Mouse (Mus musculus): ENCODE data around the gene Mobp. TPM values are rescaled to one million over a fixed set of nuclear protein-coding genes. Genes with fewer than 3 reads are reported as not detected.
A peak's percentile ranks its signal among the peaks of the same experiment; 100 is the strongest.

Mobp gene
- polyA plus RNA-seq, 1 experiment from 2014 or later: 0.17 TPM

GRCm38 (mm10) chr9:120158047-120158446, 8.5 kb downstream of the Mobp start:
- Histone ChIP-seq H3K27me3 (replicated peaks; ENCODE audit: control insufficient read depth, insufficient read depth, low read length) (no peaks in the 10 kb centered on the region), H3K36me3 (ENCODE audit: control insufficient read depth, insufficient read depth, low read length) (no peaks in the 10 kb centered on the region), H3K27ac (ENCODE audit: low read depth, low read length) (no peak overlapping the region), H3K9me3 (replicated peaks; ENCODE audit: control insufficient read depth, low read length) (no peaks in the 10 kb centered on the region), H3K9ac (ENCODE audit: low read length) (no peak overlapping the region), H3K4me3 (ENCODE audit: low read depth, low read length) (no peak overlapping the region), H3K4me1 (ENCODE audit: control insufficient read depth, insufficient read depth, low read length) (no peaks in the 10 kb centered on the region), H3K4me2 (ENCODE audit: low read length) (no peak overlapping the region)
- ATAC-seq (no peak), DNase-seq (ENCODE audit: low spot score) (no peak)
- 47% methylated on average over 4 of the region's 4 CpGs for WGBS

- Histone ChIP-seq H3K4me1 (ENCODE audit: control insufficient read depth, insufficient read depth, low read length) (no peaks in the 10 kb centered on the region), H3K4me2 (ENCODE audit: low read length) (no peak overlapping the region), H3K9ac (ENCODE audit: low read length) (no peak overlapping the region), H3K27ac (ENCODE audit: low read depth, low read length) (no peak overlapping the region), H3K27me3 (replicated peaks; ENCODE audit: control insufficient read depth, insufficient read depth, low read length) (no peaks in the 10 kb centered on the region), H3K9me3 (replicated peaks; ENCODE audit: control insufficient read depth, low read length) (no peaks in the 10 kb centered on the region), H3K36me3 (ENCODE audit: control insufficient read depth, insufficient read depth, low read length) (no peaks in the 10 kb centered on the region), H3K4me3 (ENCODE audit: low read depth, low read length) (no peak overlapping the region)
- WGBS: 79% methylated on average over 16 of the region's 16 CpGs
- ATAC-seq (no peak), DNase-seq (ENCODE audit: low spot score) (peak; percentile 17)
Measured at GRCm38 (mm10) chr9:120163862-120164261, 14.4 kb downstream of the Mobp start.

GRCm38 (mm10) chr9:120167826-120168225, 18.3 kb downstream of the Mobp start:
- Histone ChIP-seq H3K9me3 (replicated peaks; ENCODE audit: control insufficient read depth, low read length) (no peaks in the 10 kb centered on the region), H3K9ac (ENCODE audit: low read length) (no peak overlapping the region), H3K27me3 (replicated peaks; ENCODE audit: control insufficient read depth, insufficient read depth, low read length) (no peaks in the 10 kb centered on the region), H3K4me1 (ENCODE audit: control insufficient read depth, insufficient read depth, low read length) (no peaks in the 10 kb centered on the region), H3K4me2 (ENCODE audit: low read length) (no peak overlapping the region), H3K36me3 (ENCODE audit: control insufficient read depth, insufficient read depth, low read length) (no peaks in the 10 kb centered on the region), H3K4me3 (ENCODE audit: low read depth, low read length) (no peak overlapping the region), H3K27ac (ENCODE audit: low read depth, low read length) (no peak overlapping the region)
- 76% methylated on average over 11 of the region's 11 CpGs for WGBS
- ATAC-seq (no peak), DNase-seq (ENCODE audit: low spot score) (no peak)

GRCm38 (mm10) chr9:120171295-120171694, 21.8 kb downstream of the Mobp start:
- Histone ChIP-seq H3K4me2 (ENCODE audit: low read length) (no peak overlapping the region), H3K36me3 (ENCODE audit: control insufficient read depth, insufficient read depth, low read length) (no peaks in the 10 kb centered on the region), H3K9ac (ENCODE audit: low read length) (no peak overlapping the region), H3K9me3 (replicated peaks; ENCODE audit: control insufficient read depth, low read length) (no peaks in the 10 kb centered on the region), H3K27me3 (replicated peaks; ENCODE audit: control insufficient read depth, insufficient read depth, low read length) (no peaks in the 10 kb centered on the region), H3K27ac (ENCODE audit: low read depth, low read length) (no peak overlapping the region), H3K4me3 (ENCODE audit: low read depth, low read length) (no peak overlapping the region), H3K4me1 (ENCODE audit: control insufficient read depth, insufficient read depth, low read length) (no peaks in the 10 kb centered on the region)
- no peak for ATAC-seq
- 47% methylated on average over 5 of the region's 5 CpGs for WGBS
- DNase-seq (ENCODE audit: low spot score): peak; percentile 66

GRCm38 (mm10) chr9:120174436-120175137, 25.1 kb downstream of the Mobp start:
- 84% methylated on average over 18 of the region's 18 CpGs for WGBS
- no peak for ATAC-seq

GRCm38 (mm10) chr9:120178813-120179212, 29.3 kb downstream of the Mobp start:
- no peak for DNase-seq (ENCODE audit: low spot score)
- 87% methylated on average over 10 of the region's 10 CpGs for WGBS

More at GRCm38 (mm10) chr9:120174436-120175137, 25.1 kb downstream of the Mobp start:
- Histone ChIP-seq H3K36me3 (ENCODE audit: control insufficient read depth, insufficient read depth, low read length) (no peaks in the 10 kb centered on the region), H3K9me3 (replicated peaks; ENCODE audit: control insufficient read depth, low read length) (no peaks in the 10 kb centered on the region), H3K4me3 (ENCODE audit: low read depth, low read length) (no peak overlapping the region), H3K27ac (ENCODE audit: low read depth, low read length) (no peak overlapping the region), H3K9ac (ENCODE audit: low read length) (no peak overlapping the region), H3K4me1 (ENCODE audit: control insufficient read depth, insufficient read depth, low read length) (no peaks in the 10 kb centered on the region), H3K4me2 (ENCODE audit: low read length) (no peak overlapping the region), H3K27me3 (replicated peaks; ENCODE audit: control insufficient read depth, insufficient read depth, low read length) (no peaks in the 10 kb centered on the region)
- DNase-seq (ENCODE audit: low spot score): no peak

GRCm38 (mm10) chr9:120184499-120184898, 35.0 kb downstream of the Mobp start:
- Histone ChIP-seq H3K9me3 (replicated peaks; ENCODE audit: control insufficient read depth, low read length) (no peaks in the 10 kb centered on the region), H3K4me3 (ENCODE audit: low read depth, low read length) (no peak overlapping the region), H3K27ac (ENCODE audit: low read depth, low read length) (no peak overlapping the region), H3K4me2 (ENCODE audit: low read length) (0 out of 2 replicates have a peak overlapping the region, but pooled peaks have one; percentile 5), H3K36me3 (ENCODE audit: control insufficient read depth, insufficient read depth, low read length) (no peaks in the 10 kb centered on the region), H3K27me3 (replicated peaks; ENCODE audit: control insufficient read depth, insufficient read depth, low read length) (no peaks in the 10 kb centered on the region), H3K9ac (ENCODE audit: low read length) (no peak overlapping the region), H3K4me1 (ENCODE audit: control insufficient read depth, insufficient read depth, low read length) (no peaks in the 10 kb centered on the region)
- no peak for ATAC-seq
- DNase-seq (ENCODE audit: low spot score): peak; percentile 82
- WGBS: 40% methylated on average over 13 of the region's 13 CpGs

More at GRCm38 (mm10) chr9:120178813-120179212, 29.3 kb downstream of the Mobp start:
- H3K9ac ChIP-seq (ENCODE audit: low read length): no peak overlapping the region
- H3K27me3 ChIP-seq (replicated peaks; ENCODE audit: control insufficient read depth, insufficient read depth, low read length): no peaks in the 10 kb centered on the region
- H3K27ac ChIP-seq (ENCODE audit: low read depth, low read length): no peak overlapping the region
- no peak overlapping the region for H3K4me2 ChIP-seq (ENCODE audit: low read length)
- no peaks in the 10 kb centered on the region for H3K9me3 ChIP-seq (replicated peaks; ENCODE audit: control insufficient read depth, low read length)
- no peaks in the 10 kb centered on the region for H3K36me3 ChIP-seq (ENCODE audit: control insufficient read depth, insufficient read depth, low read length)
- ATAC-seq: no peak
- H3K4me1 ChIP-seq (ENCODE audit: control insufficient read depth, insufficient read depth, low read length): no peaks in the 10 kb centered on the region
- no peak overlapping the region for H3K4me3 ChIP-seq (ENCODE audit: low read depth, low read length)

GRCm38 (mm10) chr9:120186856-120187255, 37.3 kb downstream of the Mobp start:
- ATAC-seq (no peak), DNase-seq (ENCODE audit: low spot score) (no peak)
- Histone ChIP-seq H3K27ac (ENCODE audit: low read depth, low read length) (no peak overlapping the region), H3K4me1 (ENCODE audit: control insufficient read depth, insufficient read depth, low read length) (no peaks in the 10 kb centered on the region), H3K36me3 (ENCODE audit: control insufficient read depth, insufficient read depth, low read length) (no peaks in the 10 kb centered on the region), H3K4me3 (ENCODE audit: low read depth, low read length) (no peak overlapping the region), H3K9me3 (replicated peaks; ENCODE audit: control insufficient read depth, low read length) (no peaks in the 10 kb centered on the region), H3K27me3 (replicated peaks; ENCODE audit: control insufficient read depth, insufficient read depth, low read length) (no peaks in the 10 kb centered on the region), H3K4me2 (ENCODE audit: low read length) (no peak overlapping the region), H3K9ac (ENCODE audit: low read length) (no peak overlapping the region)
- WGBS: 88% methylated on average over 5 of the region's 5 CpGs

- Histone ChIP-seq H3K4me3 (ENCODE audit: low read depth, low read length) (peak overlapping the region; percentile 26), H3K4me2 (ENCODE audit: low read length) (peak overlapping the region; percentile 51), H3K27ac (ENCODE audit: low read depth, low read length) (no peak overlapping the region; the same call in 1 of the 2 replicates), H3K27me3 (replicated peaks; ENCODE audit: control insufficient read depth, insufficient read depth, low read length) (no peaks in the 10 kb centered on the region), H3K4me1 (ENCODE audit: control insufficient read depth, insufficient read depth, low read length) (no peaks in the 10 kb centered on the region), H3K36me3 (ENCODE audit: control insufficient read depth, insufficient read depth, low read length) (no peaks in the 10 kb centered on the region), H3K9me3 (replicated peaks; ENCODE audit: control insufficient read depth, low read length) (no peaks in the 10 kb centered on the region), H3K9ac (ENCODE audit: low read length) (peak overlapping the region; percentile 49)
- peak; percentile 40 for DNase-seq (ENCODE audit: low spot score)
- WGBS: 37% methylated on average over 13 of the region's 13 CpGs
- peak; percentile 74 for ATAC-seq
Measured at GRCm38 (mm10) chr9:120190891-120191290, 41.4 kb downstream of the Mobp start.
